Mouse (Mus musculus) gastrocnemius, postnatal 10 days (tissue): ENCODE data around the gene Filip1l. TPM values are rescaled to one million over a fixed set of nuclear protein-coding genes. Genes with fewer than 3 reads are reported as not detected.

ENCODE experiments used
- DNase-seq: peaks from one replicate; pipeline ENCODE4 v3.0.0; 2021; ENCODE audit warnings: mixed read lengths
- total RNA-seq, 2 experiments: library from RNA; stranded (reverse); gene quantifications; 2 replicates each; pipeline ENCODE4 v1.2.3; 2021

Filip1l gene
- total RNA-seq, 2 experiments from 2014 or later = 53.5 to 60.3 TPM

DNA sequence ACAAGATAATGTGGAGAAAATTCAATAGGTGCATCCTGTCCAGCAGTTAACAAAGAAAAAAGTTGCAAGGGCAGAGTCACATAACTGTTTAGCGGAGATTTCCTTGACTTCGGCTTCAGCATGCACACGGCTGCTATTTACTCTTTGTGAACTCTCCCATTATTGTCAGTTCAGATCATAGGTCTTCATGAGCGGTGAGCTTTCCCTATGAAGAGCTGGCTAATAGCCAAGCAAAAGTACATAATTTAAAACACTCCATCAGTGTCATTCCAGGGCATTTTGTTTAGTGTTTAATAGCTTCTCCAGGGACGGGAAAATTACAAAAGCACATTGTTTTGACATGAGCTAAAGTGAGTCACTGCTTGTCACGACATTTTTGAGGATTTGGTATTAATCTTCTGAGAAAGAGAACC, 179.2 kb downstream of the Filip1l start:
- no peak for DNase-seq

DNA sequence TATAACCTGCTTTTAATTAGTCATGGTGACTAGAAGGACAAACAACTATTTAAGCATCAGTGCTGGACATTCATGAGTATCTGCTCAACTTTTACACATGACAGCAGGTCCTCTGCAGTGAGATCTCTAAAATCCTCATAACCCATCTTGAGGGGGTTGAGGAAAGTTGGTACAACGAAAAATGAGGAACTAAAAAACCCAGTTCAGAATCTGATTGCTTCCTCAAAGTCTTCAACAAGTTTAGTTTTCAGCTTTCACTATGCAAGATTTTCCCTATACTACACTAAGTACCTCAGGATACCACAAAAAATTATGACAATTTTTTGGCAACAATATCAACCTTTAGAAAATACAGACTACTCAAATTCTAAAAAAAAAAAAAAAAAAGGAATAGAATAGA, 181.5 kb downstream of the Filip1l start:
- DNase-seq = no peak

DNA sequence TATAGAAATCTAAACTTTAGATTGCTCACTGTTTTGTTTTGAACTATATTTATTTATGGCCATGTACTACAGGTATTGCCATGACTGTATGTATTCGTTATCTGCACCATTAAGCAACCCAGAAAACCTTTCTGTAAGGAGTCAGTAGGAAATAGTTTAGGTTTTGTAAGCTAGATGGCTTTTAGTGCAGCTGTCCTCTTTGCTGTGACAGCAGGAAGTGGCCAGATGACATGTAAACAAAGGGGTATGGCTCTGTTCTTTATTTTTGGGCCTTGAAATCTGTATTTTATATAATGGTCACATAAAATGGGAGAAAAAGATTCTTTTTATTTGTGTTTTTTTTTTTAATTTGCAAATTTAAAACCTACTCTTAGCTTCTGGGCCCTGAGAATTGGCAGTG, 181.9 kb downstream of the Filip1l start:
- no peak for DNase-seq

DNA sequence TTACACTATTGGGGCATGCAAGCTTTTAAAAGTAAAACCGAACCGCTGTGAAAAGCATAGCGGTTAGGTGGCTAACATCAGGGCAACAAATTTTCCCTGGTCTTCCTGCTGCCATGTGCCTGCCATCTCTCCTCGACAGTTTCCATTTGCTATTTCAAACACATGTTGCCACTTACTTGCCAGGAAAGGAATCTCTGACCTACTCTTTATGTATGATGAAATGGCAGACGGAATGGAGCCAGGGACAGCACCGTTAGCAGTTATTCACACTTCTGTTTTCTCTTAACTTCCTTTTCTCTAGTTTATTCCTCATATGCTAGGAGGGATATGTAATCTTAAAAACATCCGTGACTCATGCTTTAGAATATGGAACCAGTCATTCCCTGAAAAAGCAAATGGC, 183.6 kb downstream of the Filip1l start:
- DNase-seq = no peak

DNA sequence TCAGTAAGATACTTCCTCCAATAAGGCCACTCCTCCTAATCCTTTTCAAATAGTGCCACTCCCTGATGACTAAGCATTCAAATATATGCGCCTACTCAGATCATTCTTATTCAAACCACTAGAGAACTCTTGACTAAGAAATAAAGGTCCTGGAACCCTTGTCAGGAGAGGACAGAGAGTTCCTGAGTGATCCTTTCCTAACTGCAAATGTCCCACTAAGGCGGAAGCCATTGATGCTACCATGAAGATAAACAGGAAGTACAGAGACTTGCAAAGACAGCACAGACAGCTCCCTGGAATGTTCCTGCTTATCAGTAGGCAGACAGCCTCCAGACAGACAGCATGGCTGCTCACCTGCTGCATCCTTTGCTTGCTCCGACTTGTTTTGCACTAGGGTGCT, 190.3 kb downstream of the Filip1l start:
- DNase-seq = no peak

DNA sequence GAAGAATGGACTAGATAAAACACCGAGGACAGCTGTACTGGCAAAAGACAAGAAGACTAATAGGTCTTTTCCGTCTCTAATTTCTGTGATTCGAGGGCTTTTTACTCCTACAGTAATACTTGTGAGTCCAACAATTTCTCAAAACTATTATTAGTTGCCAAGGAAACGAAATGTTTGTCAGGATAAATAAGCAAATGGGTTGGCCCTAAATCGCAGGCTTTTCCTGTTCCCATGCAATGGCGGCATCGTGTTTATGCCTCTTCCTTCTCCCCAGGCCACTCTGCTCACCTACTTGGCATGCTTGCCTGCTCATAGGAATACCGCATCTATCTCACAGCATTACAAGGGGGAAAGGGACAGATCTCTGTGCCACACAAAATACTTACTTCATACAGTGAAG, 191.5 kb downstream of the Filip1l start:
- no peak for DNase-seq

DNA sequence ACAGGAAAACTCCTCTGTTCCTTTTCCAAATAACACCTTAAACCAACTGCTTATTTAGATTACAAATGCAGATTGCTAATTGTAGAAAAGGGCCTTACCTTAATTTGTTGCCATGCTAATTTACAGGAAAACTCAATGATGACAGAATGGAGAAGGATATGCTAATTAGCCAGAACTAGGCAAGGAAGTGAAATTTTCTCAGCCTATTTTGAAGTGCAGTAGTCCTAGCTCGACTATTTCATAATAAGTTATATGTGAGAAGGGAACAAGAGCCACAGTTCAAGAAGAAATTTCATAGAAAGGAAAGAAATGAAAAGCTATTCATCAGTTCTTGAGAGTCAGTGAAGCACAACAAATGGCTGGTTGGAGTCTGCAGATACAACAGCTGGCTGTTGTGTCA, 193.5 kb downstream of the Filip1l start:
- DNase-seq = no peak

DNA sequence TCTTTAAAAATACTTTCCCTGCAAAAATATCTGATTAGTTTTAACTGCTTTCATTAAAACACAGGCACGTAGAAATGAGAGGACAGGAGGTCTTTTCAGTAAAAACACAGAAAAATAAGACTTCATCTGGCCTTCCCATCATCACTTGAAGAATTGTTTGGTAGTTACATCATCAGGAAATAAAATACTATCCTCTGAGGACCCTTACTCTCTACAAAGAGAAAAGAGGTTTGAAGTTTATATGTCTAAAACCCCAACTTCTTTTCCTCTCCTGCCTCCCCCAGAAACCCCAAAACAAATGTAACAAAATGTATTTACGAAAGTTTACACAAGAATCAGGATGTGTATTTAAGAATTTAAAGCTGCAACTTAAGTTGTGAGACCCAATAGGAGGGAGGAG, 195.7 kb downstream of the Filip1l start:
- no peak for DNase-seq

DNA sequence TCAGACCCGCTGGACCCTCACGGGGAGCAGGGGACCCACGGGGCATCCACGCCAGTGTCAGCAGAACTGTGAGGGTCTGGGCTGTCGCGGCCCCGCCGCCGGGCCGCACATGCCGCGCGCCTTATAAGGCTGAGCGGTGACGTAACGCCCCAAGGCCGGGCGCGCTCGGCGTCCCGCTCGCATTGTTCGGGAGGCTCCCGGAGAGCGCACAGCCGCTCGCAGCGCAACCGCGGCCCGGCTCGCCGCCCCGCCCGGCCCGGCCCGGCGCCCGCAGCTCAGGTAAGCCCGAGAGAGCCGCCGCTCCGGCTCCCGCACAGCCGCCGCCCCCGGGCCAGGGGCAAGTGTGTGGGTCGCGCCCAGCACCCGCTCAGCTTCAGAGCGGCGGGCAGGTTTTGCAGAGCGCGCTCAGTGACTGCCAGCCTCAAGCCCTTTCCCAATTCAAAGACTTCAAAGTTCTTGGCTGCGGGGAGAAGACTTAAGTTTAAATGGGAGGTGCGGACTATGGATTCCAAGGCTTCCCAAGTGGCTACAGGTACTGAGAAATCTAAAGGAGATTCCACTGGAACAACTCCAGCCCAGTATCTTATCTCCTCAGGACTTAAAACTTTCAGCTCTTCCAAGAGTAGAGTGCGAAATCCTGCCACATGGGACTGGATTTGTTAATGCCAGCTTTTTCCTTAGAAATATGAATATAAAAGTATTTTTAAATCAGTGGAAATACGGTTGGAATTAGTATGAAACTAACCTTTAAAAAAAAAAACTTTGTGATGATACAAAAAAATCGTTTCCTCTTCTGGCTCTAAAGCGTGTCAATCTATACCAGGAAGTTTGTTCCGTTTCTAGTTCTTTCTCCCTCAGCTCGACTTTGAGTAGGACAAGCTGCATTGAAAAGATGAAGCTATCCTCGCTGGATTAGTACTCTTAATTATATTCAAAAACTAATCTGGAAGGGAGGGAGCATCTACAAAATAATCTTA, 196.5 kb downstream of the Filip1l start:
- peak; percentile 82 for DNase-seq

DNA sequence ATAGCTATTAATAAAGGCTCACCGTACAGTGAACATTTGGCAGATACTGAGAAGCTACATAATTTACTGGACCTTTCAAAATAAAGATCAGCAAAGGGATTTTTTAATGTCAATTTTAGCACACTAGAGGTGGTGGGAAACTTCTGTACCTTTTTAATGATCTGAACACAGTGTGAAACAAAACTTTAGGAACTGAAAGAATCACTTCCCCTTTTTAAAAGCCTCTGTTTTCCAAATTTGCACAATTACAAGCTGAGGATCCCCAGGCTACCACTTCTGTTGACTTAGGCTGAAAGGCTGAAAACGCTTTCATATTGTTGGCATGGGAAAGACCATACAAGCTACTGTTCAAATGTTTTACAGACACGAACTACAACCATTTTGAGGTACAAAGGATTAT, 197.2 kb downstream of the Filip1l start:
- DNase-seq = no peak

DNA sequence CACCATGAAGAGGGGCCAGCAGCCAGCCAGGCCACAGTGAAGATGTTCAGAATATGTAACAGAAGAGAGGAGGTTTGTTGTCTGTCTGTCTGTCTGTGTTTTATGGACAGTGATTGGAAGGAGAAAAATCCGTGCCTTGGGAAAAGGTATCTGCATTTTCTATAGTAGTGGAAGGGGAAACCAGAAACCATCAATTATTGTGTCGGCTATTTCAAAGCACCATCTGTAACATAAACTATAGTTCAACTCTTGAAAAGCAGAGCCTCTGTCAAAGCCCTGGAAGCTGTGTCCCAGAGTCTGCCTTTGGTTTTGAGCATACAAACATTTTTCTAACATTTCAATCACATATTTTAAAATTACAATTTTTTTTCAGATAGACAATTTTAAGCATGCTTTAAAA, 197.9 kb downstream of the Filip1l start:
- DNase-seq = no peak

DNA sequence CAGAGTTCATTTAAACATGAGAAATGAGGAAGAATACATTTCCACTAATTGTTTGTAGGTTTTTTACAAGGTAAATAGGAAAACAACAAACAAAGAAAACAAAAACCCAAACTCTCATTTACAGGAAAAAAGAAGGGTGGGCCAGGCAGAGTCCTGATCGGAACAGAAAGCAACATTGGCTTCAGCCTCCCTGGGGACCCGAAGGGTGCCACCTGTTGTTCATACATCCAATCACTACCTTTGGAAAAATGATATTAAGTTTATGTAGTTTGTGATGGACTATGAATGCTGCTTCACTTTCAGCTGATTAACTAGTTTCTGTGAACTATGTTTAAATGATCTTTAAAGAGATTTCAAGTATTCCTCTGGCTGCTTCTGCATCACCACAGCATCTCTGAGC, 198.7 kb downstream of the Filip1l start:
- no peak for DNase-seq

DNA sequence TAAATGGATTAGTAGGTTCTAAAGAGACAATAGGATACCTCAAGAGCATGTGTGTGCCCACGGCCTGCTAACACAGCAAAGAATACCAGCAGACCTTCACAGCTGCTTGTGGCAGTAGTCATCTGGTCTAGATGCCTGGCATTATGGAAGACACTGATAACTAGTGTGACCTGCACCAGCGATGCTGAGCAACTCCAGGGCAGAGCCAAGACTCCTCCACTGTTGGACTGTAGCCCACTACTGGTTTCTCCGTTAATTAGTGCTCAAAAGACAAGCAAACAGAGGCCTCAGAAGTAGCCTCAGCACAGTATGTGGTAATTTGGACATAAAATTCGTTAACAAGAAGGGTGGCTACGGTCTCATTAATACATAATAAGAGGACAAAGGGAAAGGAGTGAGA, 199.8 kb downstream of the Filip1l start:
- no peak for DNase-seq

DNA sequence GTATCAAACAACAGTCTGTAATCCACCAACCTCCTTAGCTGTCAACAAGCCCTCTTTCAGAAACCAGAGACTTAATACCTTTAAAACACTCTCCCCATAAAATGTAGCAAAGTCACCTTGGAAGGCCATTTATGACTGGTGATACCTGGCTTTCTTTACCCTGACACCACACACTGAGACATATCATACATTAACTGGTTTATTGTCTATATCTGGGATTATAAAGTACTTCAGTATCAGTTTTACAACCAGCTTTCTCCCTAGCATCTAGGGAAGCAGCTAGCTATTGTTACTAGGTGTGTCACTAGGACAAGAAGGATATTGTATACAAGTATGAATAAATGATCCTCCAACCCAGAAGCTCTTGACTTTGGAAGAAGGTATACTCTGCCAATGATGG, 200.3 kb downstream of the Filip1l start:
- DNase-seq = no peak

DNA sequence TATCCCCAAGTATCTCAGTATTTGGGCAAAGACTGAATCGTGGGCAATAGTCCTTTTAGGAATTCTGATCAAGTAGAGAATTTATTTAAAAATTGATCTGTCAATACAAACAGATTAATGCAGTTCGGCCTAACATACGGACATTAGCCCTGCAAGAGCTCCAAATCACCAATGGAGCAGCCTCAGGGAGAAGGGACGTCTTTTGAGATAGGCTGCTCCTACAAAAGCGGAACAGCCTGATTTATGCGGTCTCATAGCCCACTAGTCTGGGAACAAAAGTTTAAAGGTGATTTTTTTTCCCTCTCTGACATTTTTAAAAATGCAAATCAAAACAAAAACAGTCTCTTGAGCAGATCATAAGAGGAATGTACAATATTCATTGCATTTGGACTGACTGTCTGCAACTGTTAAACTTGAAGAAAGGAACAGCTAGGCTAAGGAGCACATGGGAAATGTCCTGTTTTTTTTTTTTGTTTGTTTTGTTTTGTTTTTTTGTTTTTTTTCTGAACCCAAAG, 202.1 kb downstream of the Filip1l start:
- no peak for DNase-seq

DNA sequence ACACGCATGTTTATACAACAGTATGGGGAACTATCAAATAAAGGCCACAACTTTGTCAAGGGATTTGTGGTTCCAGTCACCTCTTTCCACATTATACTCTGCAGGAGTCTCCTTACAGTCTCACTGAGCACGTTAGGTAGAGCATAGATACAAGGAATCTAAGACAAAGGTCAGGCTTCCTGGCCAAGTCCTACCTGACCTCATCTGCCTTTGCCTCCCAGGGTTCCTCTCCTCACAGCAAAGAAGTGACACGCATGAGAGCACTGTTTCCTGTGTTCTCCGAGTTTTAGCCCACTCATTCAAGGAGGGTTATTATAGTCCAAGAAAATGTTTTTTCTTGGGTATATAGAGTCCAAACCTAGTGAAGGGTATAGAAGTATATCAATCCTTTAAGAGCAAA, 202.8 kb downstream of the Filip1l start:
- DNase-seq = no peak

DNA sequence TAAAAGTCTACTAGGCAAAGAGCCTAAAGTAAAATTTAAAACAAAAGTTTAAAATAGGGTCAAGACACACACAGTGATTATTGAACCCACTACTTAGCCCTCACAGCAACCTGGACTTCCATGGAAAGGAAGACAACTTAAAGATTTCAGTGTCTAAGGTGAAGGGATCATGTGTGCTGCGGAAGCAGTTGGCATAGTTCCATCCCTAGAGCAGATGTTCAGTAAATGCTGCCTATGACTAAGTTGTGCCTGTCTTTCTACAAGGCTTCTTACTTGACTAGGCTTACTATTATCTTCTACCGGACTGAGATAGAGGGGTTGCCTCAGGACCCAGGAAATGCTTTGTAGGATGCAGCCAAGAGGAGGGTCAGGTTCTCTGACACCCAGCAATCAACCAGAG, 203.4 kb downstream of the Filip1l start:
- no peak for DNase-seq

DNA sequence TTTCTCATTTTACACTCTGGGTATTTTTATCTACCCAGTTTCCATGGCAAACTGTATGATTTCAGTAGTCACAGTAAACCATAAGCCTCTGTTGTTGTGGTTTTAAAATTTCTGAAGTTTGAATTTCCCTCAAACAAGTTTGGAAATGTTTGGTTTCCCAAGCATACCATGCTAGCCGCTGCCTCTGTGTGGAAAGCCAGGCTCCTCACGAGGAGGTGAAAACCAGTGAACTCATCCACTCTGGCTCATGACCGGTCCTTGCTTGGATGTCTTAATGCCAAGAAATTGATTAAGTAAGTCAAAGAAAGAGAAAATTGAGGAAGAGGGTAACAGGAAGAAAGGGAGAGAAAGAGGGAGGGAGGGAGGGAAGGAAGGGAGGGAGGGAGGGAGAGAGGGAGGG, 205.4 kb downstream of the Filip1l start:
- DNase-seq = no peak

DNA sequence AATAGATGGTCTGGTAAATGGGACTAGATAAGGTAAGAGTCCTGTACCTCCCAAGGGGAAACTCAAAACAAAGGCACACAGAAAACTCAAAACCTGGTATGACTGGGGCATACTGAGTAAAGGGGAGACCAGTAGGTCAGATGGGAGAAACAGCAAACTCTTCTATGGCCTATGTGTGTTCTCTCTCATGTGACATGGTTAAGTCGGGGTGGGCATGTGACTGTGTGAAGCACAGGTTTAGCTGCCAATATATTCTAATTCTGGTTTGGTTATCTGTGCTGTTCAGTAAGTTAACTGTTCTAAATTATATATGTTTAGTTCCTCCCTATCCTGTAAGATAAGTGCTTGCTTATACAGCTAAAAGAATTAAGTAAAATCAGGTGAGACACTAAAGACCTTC, 207.3 kb downstream of the Filip1l start:
- no peak for DNase-seq

DNA sequence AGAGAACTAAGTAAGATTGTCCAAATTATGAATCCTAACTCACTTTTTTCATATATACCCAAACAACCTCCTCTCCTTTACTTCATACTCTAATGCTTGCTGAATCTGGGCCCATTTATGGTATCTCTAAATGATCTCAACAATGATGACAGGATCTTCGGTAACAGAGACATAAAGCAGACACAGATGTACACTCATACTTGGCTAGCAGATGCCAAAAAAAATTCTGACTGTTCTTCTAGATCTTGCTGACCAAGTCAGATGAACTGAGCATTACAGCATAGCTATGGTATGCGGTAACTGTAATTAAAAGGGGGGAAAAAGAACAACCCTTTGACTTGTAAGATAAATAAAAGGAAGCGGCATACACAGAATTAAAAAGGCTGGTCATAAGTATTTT, 210.6 kb downstream of the Filip1l start:
- no peak for DNase-seq

DNA sequence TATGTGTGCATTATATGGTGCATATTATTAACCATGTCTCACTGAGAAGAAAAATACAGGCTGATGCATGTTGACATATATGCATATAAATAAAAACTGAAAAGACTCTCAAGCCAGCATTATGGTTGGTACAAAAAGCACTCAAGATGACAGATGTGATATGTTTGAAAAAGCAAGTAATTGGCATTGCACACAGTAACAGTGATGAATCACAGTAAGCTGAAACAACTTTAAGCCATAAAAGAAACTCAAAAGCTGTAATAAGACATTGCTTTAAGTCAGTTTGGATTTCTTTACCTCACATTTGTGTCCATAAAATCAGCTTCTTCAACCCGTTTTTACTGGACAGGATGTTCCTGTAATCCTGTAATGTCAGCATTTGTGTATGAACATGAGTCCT, 211.9 kb downstream of the Filip1l start:
- DNase-seq = no peak

DNA sequence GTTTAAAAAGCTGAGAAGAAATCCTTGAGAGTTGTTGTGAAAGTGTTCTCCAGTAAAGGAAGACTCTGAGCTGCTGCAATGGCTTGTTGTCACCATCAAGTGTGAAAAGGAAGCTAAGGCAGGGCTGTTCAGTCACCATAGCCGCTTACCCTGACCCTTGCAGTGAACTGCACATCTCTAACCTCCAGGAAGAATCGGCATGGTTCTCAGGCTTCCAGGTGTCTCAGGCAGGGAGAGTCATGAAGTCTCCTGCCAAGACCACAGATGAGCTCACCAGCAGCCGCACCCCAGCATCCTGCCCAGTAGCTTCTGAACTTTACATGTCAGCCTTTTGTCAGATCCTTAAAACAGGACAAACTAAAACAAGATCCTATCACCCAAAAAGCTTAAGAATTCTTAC, 213.3 kb downstream of the Filip1l start:
- DNase-seq = no peak

DNA sequence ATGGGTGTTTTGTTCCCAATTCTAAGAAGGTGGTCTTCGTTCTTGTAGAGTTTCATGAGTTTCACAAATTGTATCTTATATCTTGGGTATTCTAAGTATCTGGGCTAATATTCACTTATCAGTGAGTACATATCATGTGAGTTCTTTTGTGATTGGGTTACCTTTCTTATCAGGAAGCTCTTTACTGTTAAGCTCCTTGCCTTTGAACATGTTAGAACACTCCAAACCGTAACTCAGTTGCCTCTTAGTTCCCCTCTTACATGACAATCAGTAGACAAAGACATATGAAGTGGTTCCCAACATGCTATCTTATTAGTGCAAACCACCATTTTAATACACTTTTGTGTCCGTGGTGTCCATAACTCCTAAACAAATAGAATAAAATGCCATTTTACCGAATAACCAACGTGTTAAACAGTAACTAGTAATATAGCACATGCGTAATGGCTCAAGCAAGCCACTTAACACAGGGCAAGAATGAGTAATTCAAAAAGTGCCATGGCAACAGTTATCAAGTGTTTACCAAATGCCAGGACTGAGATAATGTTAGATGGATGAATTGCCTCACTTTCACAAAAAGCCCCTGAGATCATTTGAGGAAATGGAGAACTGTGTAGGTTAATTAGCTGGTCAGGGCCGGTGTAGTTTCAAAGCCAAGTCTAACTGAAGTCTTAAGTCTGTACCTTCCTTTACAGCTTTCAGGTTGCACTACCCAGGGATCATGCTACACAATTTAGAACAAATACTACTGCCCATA, 215.9 kb downstream of the Filip1l start:
- no peak for DNase-seq
